Mouse (Mus musculus) lung, embryonic 14.5 days (tissue): ENCODE data around the gene Herc2. TPM values are rescaled to one million over a fixed set of nuclear protein-coding genes. Genes with fewer than 3 reads are reported as not detected.
A peak's percentile ranks its signal among the peaks of the same experiment; 100 is the strongest.

Experiments
- ATAC-seq: fragments of 200-750 bp; cut with Nextera tagmentation; 2 replicates; pipeline ENCODE4 v1.8.0; 2017; ENCODE audit warnings: mild to moderate bottlenecking, moderate TSS enrichment, moderate library complexity; ENCODE audit not compliant: insufficient read depth
- DNase-seq: peaks from one replicate; pipeline ENCODE4 v3.0.0-alpha.2; 2015
- H3K27ac ChIP-seq: fragments of 300-500 bp; sonication (generic); 2 replicates; pipeline ENCODE4 v1.5.1; 2014; ENCODE audit warnings: low read depth, mild to moderate bottlenecking, moderate library complexity
- H3K27me3 ChIP-seq: fragments of 300-500 bp; sonication (generic); 2 replicates; pipeline ENCODE4 v1.6.1; 2014; ENCODE audit warnings: low read length, control low read depth; ENCODE audit not compliant: insufficient read depth
- H3K36me3 ChIP-seq: fragments of 300-500 bp; sonication (generic); 2 replicates; pipeline ENCODE4 v1.6.1; 2014; ENCODE audit warnings: control low read depth; ENCODE audit not compliant: insufficient read depth
- H3K4me1 ChIP-seq: fragments of 300-500 bp; sonication (generic); 2 replicates; pipeline ENCODE4 v1.6.1; 2014; ENCODE audit warnings: antibody characterized with exemption, control low read depth; ENCODE audit not compliant: insufficient read depth
- H3K4me2 ChIP-seq: fragments of 300-500 bp; sonication (generic); 2 replicates; pipeline ENCODE4 v1.6.1; 2014; ENCODE audit warnings: mild to moderate bottlenecking
- H3K4me3 ChIP-seq: fragments of 300-500 bp; sonication (generic); 2 replicates; pipeline ENCODE4 v1.5.1; 2014; ENCODE audit warnings: low read depth, low read length
- H3K9ac ChIP-seq: fragments of 300-500 bp; sonication (generic); 2 replicates; pipeline ENCODE4 v1.6.1; 2014
- H3K9me3 ChIP-seq: fragments of 300-500 bp; sonication (generic); 2 replicates; pipeline ENCODE4 v1.6.1; 2016; ENCODE audit warnings: low read depth, low read length, control low read depth
- CTCF ChIP-seq: IDR thresholded peaks from 2 replicates; pipeline ENCODE4 v1.5.1; 2016; ENCODE audit warnings: antibody characterized with exemption, low read depth
- WGBS: fragments of 180-500 bp; shearing (Covaris S2); extraction: QIAGEN DNeasy Blood & Tissue Kit; methylation state at CpG from one replicate; pipeline ENCODE4 v1.1.7; 2014; 5-methylcytosine and 5-hydroxymethylcytosine counted together
- polyA plus RNA-seq: library from polyadenylated mRNA; unstranded; fragments of >200 nt; fragmentation: Nextera tagmentation; extraction: Ambion mirVana; gene quantifications from 2 replicates; pipeline ENCODE4 v1.2.1, GENCODE M21; 2014

Gene Herc2
- polyA plus RNA-seq, 1 experiment from 2014 or later: 29.5 TPM

GRCm38 (mm10) chr7:56044267-56044629, 5.7 kb upstream of the Herc2 start:
- ATAC-seq (no peak), DNase-seq (no peak)
- Histone ChIP-seq H3K4me1 (no peaks in the 10 kb centered on the region), H3K36me3 (no peaks in the 10 kb centered on the region), H3K9ac (no peak overlapping the region), H3K27ac (no peak overlapping the region), H3K4me3 (no peak overlapping the region), H3K4me2 (no peak overlapping the region), H3K27me3 (no peaks in the 10 kb centered on the region), H3K9me3 (no peaks in the 10 kb centered on the region)
- WGBS: 76% methylated on average over 3 of the region's 3 CpGs
- TF ChIP-seq CTCF: no peak

- Histone ChIP-seq H3K4me3 (no peak overlapping the region), H3K9me3 (no peaks in the 10 kb centered on the region), H3K27me3 (no peaks in the 10 kb centered on the region), H3K36me3 (no peaks in the 10 kb centered on the region), H3K9ac (no peak overlapping the region), H3K4me2 (no peak overlapping the region), H3K4me1 (no peaks in the 10 kb centered on the region), H3K27ac (no peak overlapping the region)
- ATAC-seq: no peak
- WGBS: 74% methylated on average over 1 of the region's 1 CpGs
- DNase-seq: no peak
- TF ChIP-seq CTCF: no peak
Observed at GRCm38 (mm10) chr7:56047178-56047577, 2.8 kb upstream of the Herc2 start.

GRCm38 (mm10) chr7:56050487-56050911, 503 bp downstream of the Herc2 start:
- H3K27ac ChIP-seq: peak overlapping the region; percentile 90
- no peak for TF ChIP-seq CTCF
- H3K4me2 ChIP-seq: peak overlapping the region; percentile 69
- H3K27me3 ChIP-seq: no peaks in the 10 kb centered on the region
- peak overlapping the region; percentile 78 for H3K9ac ChIP-seq
- WGBS: 0% methylated on average over 18 of the region's 18 CpGs
- peak; percentile 49 for DNase-seq
- no peaks in the 10 kb centered on the region for H3K9me3 ChIP-seq
- no peaks in the 10 kb centered on the region for H3K4me1 ChIP-seq
- H3K4me3 ChIP-seq: peak overlapping the region; percentile 80
- peak; percentile 44 for ATAC-seq
- H3K36me3 ChIP-seq: no peaks in the 10 kb centered on the region

GRCm38 (mm10) chr7:56052996-56053395, 3.0 kb downstream of the Herc2 start:
- no peak for ATAC-seq
- H3K9ac ChIP-seq: no peak overlapping the region
- no peaks in the 10 kb centered on the region for H3K9me3 ChIP-seq
- no peaks in the 10 kb centered on the region for H3K27me3 ChIP-seq
- DNase-seq: no peak
- TF ChIP-seq CTCF: no peak
- no peak overlapping the region for H3K4me3 ChIP-seq
- H3K27ac ChIP-seq: no peak overlapping the region
- 0 out of 2 replicates have a peak, but pooled peaks cover 11% of the 10 kb centered on the region for H3K36me3 ChIP-seq
- H3K4me1 ChIP-seq: no peaks in the 10 kb centered on the region
- no peak overlapping the region for H3K4me2 ChIP-seq

- Histone ChIP-seq H3K9ac (no peak overlapping the region), H3K27me3 (no peaks in the 10 kb centered on the region), H3K9me3 (no peaks in the 10 kb centered on the region), H3K4me1 (no peaks in the 10 kb centered on the region), H3K36me3 (0 out of 2 replicates have a peak, but pooled peaks cover 11% of the 10 kb centered on the region), H3K27ac (no peak overlapping the region), H3K4me3 (no peak overlapping the region), H3K4me2 (no peak overlapping the region)
- TF ChIP-seq CTCF: no peak
- no peak for ATAC-seq
- no peak for DNase-seq
- WGBS: 82% methylated on average over 3 of the region's 3 CpGs
Observed at GRCm38 (mm10) chr7:56055338-56055737, 5.3 kb downstream of the Herc2 start.

GRCm38 (mm10) chr7:56064876-56065275, 14.9 kb downstream of the Herc2 start:
- no peak overlapping the region for H3K4me2 ChIP-seq
- no peaks in the 10 kb centered on the region for H3K27me3 ChIP-seq
- no peaks in the 10 kb centered on the region for H3K4me1 ChIP-seq
- no peak overlapping the region for H3K4me3 ChIP-seq
- ATAC-seq (no peak), DNase-seq (no peak)
- no peaks in the 10 kb centered on the region for H3K9me3 ChIP-seq
- H3K36me3 ChIP-seq: 0 out of 2 replicates have a peak, but pooled peaks cover 5% of the 10 kb centered on the region
- TF ChIP-seq CTCF: no peak
- H3K9ac ChIP-seq: no peak overlapping the region
- WGBS: 84% methylated on average over 1 of the region's 1 CpGs
- no peak overlapping the region for H3K27ac ChIP-seq

- no peak overlapping the region for H3K27ac ChIP-seq
- no peak for TF ChIP-seq CTCF
- ATAC-seq: no peak
Observed at GRCm38 (mm10) chr7:56066136-56066535, 16.1 kb downstream of the Herc2 start.

GRCm38 (mm10) chr7:56066634-56067033, 16.6 kb downstream of the Herc2 start:
- Histone ChIP-seq H3K9ac (no peak overlapping the region), H3K9me3 (no peaks in the 10 kb centered on the region), H3K4me1 (no peaks in the 10 kb centered on the region), H3K36me3 (0 out of 2 replicates have a peak, but pooled peaks cover 3% of the 10 kb centered on the region), H3K27me3 (no peaks in the 10 kb centered on the region), H3K4me2 (no peak overlapping the region), H3K4me3 (no peak overlapping the region), H3K27ac (no peak overlapping the region)
- DNase-seq: no peak
- no peak for ATAC-seq
- no peak for TF ChIP-seq CTCF
- WGBS: 95% methylated on average over 1 of the region's 1 CpGs

More at GRCm38 (mm10) chr7:56066136-56066535, 16.1 kb downstream of the Herc2 start:
- Histone ChIP-seq H3K9me3 (no peaks in the 10 kb centered on the region), H3K36me3 (0 out of 2 replicates have a peak, but pooled peaks cover 5% of the 10 kb centered on the region), H3K9ac (no peak overlapping the region), H3K4me3 (no peak overlapping the region), H3K4me2 (no peak overlapping the region), H3K4me1 (no peaks in the 10 kb centered on the region), H3K27me3 (no peaks in the 10 kb centered on the region)
- 62% methylated on average over 2 of the region's 2 CpGs for WGBS
- DNase-seq: no peak
